Mouse (Mus musculus) adrenal gland, postnatal 4 days (tissue): ENCODE measurements around the gene Wtip. TPM values are rescaled to one million over a fixed set of nuclear protein-coding genes. Genes with fewer than 3 reads are reported as not detected.
"Not testable (repeated sequence)": the region's sequence is repeated elsewhere in the genome, so short reads cannot be mapped to it uniquely, and the experiment has no call there.

ENCODE experiments used
- DNase-seq, 2 experiments: peaks; one replicate each; pipeline ENCODE4 v3.0.0; 2021 to 2022; ENCODE audit warnings: low spot score in 2 of 2, mixed read lengths in 2 of 2
- total RNA-seq, 2 experiments: library from RNA; stranded (reverse); gene quantifications; 2 replicates each; pipeline ENCODE4 v1.2.3; 2021

Wtip gene
- total RNA-seq, 2 experiments from 2014 or later: 40.7 to 43.5 TPM

DNA sequence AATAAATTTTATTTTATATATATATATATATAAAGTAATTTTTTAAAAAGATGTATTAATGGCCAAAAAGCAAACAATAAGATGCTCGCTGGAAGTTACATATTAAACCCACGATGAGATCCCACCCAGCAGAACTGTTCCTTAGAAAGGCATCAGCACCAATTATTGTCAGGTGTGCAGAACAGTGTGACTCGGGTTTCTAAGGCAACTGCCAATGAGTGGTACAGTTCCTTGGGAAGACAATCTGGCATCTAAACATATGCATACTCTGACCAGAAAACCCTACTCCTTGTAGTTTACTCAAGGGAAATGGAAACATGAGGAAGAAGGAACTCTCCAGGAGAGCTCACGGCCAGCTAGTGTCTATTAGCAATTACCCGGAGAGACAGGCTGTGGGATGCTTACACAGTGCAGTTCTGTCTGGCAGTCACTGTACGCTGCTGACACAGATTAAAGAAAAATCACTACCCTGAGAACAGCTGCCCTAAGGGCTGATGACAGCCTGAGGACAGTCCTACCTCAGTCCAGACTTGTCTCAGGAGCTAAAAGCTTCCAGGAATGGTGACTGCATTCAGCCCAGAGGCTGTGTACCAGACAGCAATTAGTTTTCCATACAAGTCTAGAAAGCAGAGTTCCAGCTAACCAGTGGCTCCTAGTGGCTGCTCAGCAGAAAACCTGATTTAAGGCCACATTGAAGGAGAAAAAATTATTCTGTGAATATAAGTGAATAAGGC, 9.9 kb downstream of the Wtip start:
- no peak for DNase-seq

GRCm38 (mm10) chr7:34120636-34121035, 12.4 kb downstream of the Wtip start:
- DNase-seq: not testable (repeated sequence)

GRCm38 (mm10) chr7:34116601-34117000, 16.5 kb downstream of the Wtip start:
- DNase-seq: no peak

DNA sequence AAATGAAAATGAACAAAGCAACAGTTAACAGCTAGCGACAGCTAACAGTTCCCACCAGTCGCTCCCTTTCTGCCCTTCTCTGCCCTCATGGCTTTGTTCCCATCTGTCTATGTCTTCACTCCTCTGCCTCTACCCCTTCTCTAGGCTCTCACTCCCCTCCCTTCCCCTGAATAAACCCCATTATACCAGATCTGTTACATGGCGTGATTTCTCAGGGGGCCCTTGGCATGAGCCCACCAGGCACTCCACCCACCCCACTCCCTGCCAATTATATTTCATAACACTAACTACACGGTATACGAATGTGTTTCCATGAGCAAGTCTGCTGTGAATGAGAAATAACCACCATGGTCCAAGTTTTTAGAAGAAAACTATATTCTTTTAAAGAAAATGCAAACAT, 23.9 kb downstream of the Wtip start:
- DNase-seq: no peak

GRCm38 (mm10) chr7:34101276-34101675, 31.8 kb downstream of the Wtip start:
- DNase-seq: no peak

DNA sequence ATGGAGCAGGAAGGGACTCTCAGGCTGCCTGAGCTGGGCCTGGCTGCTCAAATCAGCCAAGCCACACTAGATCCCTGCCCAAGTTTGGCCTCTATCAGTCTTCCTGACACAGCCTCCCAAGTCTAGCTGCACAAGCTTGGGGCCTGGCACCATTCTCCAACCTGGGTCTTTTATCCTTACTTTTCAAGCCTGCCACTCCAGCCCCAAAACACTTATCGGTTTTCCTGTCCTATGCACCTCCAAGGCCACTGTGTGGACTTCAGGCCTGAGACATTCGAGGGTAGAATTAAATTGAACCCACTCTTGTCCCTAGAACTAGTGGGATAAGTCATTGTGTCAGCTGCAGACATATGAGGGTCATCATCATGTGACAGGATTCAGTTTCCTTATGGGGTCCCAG, 33.1 kb downstream of the Wtip start:
- DNase-seq: no peak

DNA sequence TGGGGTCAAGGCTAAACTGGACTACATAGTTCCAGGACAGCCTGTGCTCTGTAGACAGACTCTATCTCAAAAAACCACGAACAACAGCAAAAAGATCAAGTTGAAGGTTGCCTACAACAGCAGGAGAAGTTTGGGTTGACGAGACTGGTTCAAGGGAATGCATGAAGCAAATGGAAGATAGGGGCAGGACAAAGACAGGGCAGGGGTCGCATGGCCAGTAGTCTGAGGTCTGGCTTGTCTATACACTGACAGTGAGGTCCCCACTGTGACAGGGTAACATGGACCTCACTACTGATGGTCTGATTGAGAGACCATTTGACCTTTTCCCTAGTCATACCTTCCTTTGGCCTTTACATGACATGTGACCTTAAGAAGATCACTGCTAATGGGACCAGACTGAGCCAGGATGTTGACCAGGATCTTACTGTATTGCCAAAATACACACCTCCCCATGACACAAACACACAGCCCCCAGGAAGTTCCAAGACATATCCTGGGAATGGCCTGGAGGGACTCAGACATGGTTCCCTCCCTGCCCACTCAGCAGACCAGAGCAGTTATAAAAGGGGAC, 38.1 kb downstream of the Wtip start, which contains the start of gene Scgb1b30:
TSS of gene Scgb1b30 (plus strand) at position 521 of the 571 bp plus-strand sequence.
- DNase-seq: no peak

DNA sequence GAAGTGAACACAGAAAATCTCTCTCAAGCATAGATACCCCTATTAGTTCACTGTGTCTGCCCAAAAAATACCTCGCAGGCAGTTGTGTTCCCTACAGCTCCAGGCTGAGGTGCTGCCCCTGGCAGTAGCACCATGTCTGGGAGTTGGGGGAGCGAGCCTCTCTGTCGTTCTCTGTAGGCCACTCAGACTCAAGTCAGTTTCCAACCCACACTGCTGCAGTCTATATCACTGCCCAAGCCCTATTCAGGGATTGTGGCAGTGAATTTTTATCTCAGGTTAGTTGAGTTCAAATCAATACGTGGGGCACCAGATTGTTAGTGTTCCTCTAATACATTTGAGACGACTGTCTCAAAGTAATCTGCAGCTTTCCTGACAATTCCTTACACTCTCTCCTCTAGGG, 64.9 kb downstream of the Wtip start:
- not testable (repeated sequence) for DNase-seq

Other genes with a start within 250 kb of the Wtip start
- not detected for gene Scgb2b26, start 188.2 kb downstream of the Wtip start, total RNA-seq
- not detected for gene Scgb2b27, start 119.3 kb downstream of the Wtip start, total RNA-seq
- gene Scgb1b27, start 111.8 kb downstream of the Wtip start, total RNA-seq: not detected
- not detected for gene Scgb1b30, start 37.8 kb downstream of the Wtip start, total RNA-seq
- gene Uba2, start 36.3 kb upstream of the Wtip start, total RNA-seq: 100 to 1,000 TPM; 101 to 107 TPM
- 10 to 100 TPM; 28.3 to 31.6 TPM for gene Pdcd2l, start 63.4 kb upstream of the Wtip start, total RNA-seq
- 100 to 1,000 TPM; 298 to 310 TPM for gene Gpi1, start 97.1 kb upstream of the Wtip start, total RNA-seq
- gene Gm6096, start 117.8 kb upstream of the Wtip start, total RNA-seq: not detected
- 10 to 100 TPM; 89.3 to 90.7 TPM for gene 4931406P16Rik, start 180.3 kb upstream of the Wtip start, total RNA-seq